ENCODE assay signal across 19 mouse cellular contexts in genomic region chr4:48749566-48749965, GRCm38 (mm10).
"Had no signal": no experiment of that assay in that cellular context is flagged by ENCODE, and none has a peak within 500 bp of the region (broad histone marks: within the 10 kb centered on the region; RNA-seq: fewer than 3 reads in every experiment).

No protein-coding gene starts in this region.

- H3K4me2 ChIP-seq: intestine, embryonic 15.5 days; liver, embryonic 13.5 days; midbrain, embryonic 12.5 days; midbrain, embryonic 15.5 days; neural tube, embryonic 12.5 days; neural tube, embryonic 15.5 days; stomach, embryonic 15.5 days had no signal

- H3K4me1 ChIP-seq: intestine, embryonic 15.5 days; liver, embryonic 13.5 days; midbrain, embryonic 12.5 days; midbrain, embryonic 15.5 days; neural tube, embryonic 12.5 days; stomach, embryonic 15.5 days had no signal

- H3K36me3 ChIP-seq: intestine, embryonic 15.5 days; liver, embryonic 13.5 days; midbrain, embryonic 12.5 days; midbrain, embryonic 15.5 days; neural tube, embryonic 12.5 days; neural tube, embryonic 15.5 days; stomach, embryonic 15.5 days had no signal

- H3K9ac ChIP-seq: intestine, embryonic 15.5 days; liver, embryonic 13.5 days; midbrain, embryonic 12.5 days; midbrain, embryonic 15.5 days; neural tube, embryonic 12.5 days; neural tube, embryonic 15.5 days; stomach, embryonic 15.5 days had no signal

- ATAC-seq: intestine, embryonic 15.5 days; midbrain, embryonic 15.5 days had no signal

- H3K4me3 ChIP-seq: intestine, embryonic 15.5 days; layer of hippocampus, adult 2 months; left cerebral cortex, adult 2 months; liver, embryonic 13.5 days; midbrain, embryonic 12.5 days; midbrain, embryonic 15.5 days; neural tube, embryonic 12.5 days; neural tube, embryonic 15.5 days; stomach, embryonic 15.5 days had no signal

- H3K9me3 ChIP-seq: intestine, embryonic 15.5 days; liver, embryonic 13.5 days; midbrain, embryonic 12.5 days; midbrain, embryonic 15.5 days; neural tube, embryonic 12.5 days; neural tube, embryonic 15.5 days; stomach, embryonic 15.5 days had no signal

- H3K27ac ChIP-seq: intestine, embryonic 15.5 days; kidney, postnatal 0 days; layer of hippocampus, adult 2 months; left cerebral cortex, adult 2 months; liver, embryonic 13.5 days; macrophage; midbrain, embryonic 12.5 days; midbrain, embryonic 15.5 days; neural tube, embryonic 12.5 days; neural tube, embryonic 15.5 days; stomach, embryonic 15.5 days had no signal

- DNase-seq: kidney, adult 11 months; kidney, adult 8-10 months; kidney, postnatal 25 days; layer of hippocampus, postnatal 36 days; liver, embryonic 13.5 days; right cerebral cortex, postnatal 25 days; spleen, adult 18-20 months; thymus, adult 18-20 months; thymus, postnatal 36 days had no signal

- H3K27me3 ChIP-seq: intestine, embryonic 15.5 days; liver, embryonic 13.5 days; midbrain, embryonic 12.5 days; midbrain, embryonic 15.5 days; neural tube, embryonic 12.5 days; neural tube, embryonic 15.5 days; stomach, embryonic 15.5 days had no signal
